Mouse (Mus musculus): ENCODE results near the gene Ssbp4. TPM values are rescaled to one million over a fixed set of nuclear protein-coding genes. Genes with fewer than 3 reads are reported as not detected.

Gene Ssbp4
- polyA plus RNA-seq, 1 experiment: 50.7 TPM

GRCm38 (mm10) chr8:70601271-70601649 is 7.4 kb downstream of the Ssbp4 start:
- TF ChIP-seq POLR2A (IDR thresholded peaks at IDR 0.05; ENCODE audit: low read depth, low read length) (no peak), CTCF (IDR thresholded peaks at IDR 0.05; ENCODE audit: borderline replicate concordance, insufficient read depth, low read length) (no peak)
- H3K4me3 ChIP-seq (ENCODE audit: insufficient read depth, low read length): no peak overlapping the region
- peaks cover 5% of the 10 kb centered on the region; the same call in 1 of the 2 replicates for H3K4me1 ChIP-seq (ENCODE audit: control insufficient read depth, insufficient read depth, low read length)
- H3K27ac ChIP-seq (ENCODE audit: insufficient read depth, low read length): no peak overlapping the region

- no peak overlapping the region for H3K27ac ChIP-seq (ENCODE audit: insufficient read depth, low read length)
- H3K4me1 ChIP-seq (ENCODE audit: control insufficient read depth, insufficient read depth, low read length): peaks cover 5% of the 10 kb centered on the region; the same call in 1 of the 2 replicates
- TF ChIP-seq POLR2A (IDR thresholded peaks at IDR 0.05; ENCODE audit: low read depth, low read length): no peak
- no peak for TF ChIP-seq CTCF (IDR thresholded peaks at IDR 0.05; ENCODE audit: borderline replicate concordance, insufficient read depth, low read length)
- no peak overlapping the region for H3K4me3 ChIP-seq (ENCODE audit: insufficient read depth, low read length)
These were observed 8.0 kb downstream of the Ssbp4 start for GRCm38 (mm10) chr8:70600473-70601270.

- TF ChIP-seq POLR2A (IDR thresholded peaks at IDR 0.05; ENCODE audit: low read depth, low read length): no peak
- no peak for TF ChIP-seq CTCF (IDR thresholded peaks at IDR 0.05; ENCODE audit: borderline replicate concordance, insufficient read depth, low read length)
- Histone ChIP-seq H3K4me1 (ENCODE audit: control insufficient read depth, insufficient read depth, low read length) (peaks cover 5% of the 10 kb centered on the region; the same call in 1 of the 2 replicates), H3K4me3 (ENCODE audit: insufficient read depth, low read length) (no peak overlapping the region), H3K27ac (ENCODE audit: insufficient read depth, low read length) (no peak overlapping the region)
These were observed 9.0 kb downstream of the Ssbp4 start for GRCm38 (mm10) chr8:70599507-70600290.

GRCm38 (mm10) chr8:70598722-70599121 is 9.9 kb downstream of the Ssbp4 start:
- H3K4me3 ChIP-seq (ENCODE audit: insufficient read depth, low read length): no peak overlapping the region
- H3K27ac ChIP-seq (ENCODE audit: insufficient read depth, low read length): no peak overlapping the region
- TF ChIP-seq POLR2A (IDR thresholded peaks at IDR 0.05; ENCODE audit: low read depth, low read length): no peak
- TF ChIP-seq CTCF (IDR thresholded peaks at IDR 0.05; ENCODE audit: borderline replicate concordance, insufficient read depth, low read length): no peak
- peaks cover 5% of the 10 kb centered on the region; the same call in 1 of the 2 replicates for H3K4me1 ChIP-seq (ENCODE audit: control insufficient read depth, insufficient read depth, low read length)

GRCm38 (mm10) chr8:70598283-70598682 is 10.4 kb downstream of the Ssbp4 start:
- TF ChIP-seq POLR2A (IDR thresholded peaks at IDR 0.05; ENCODE audit: low read depth, low read length) (no peak), CTCF (IDR thresholded peaks at IDR 0.05; ENCODE audit: borderline replicate concordance, insufficient read depth, low read length) (peak; percentile 76; the same call in 1 of the 2 replicates)
- Histone ChIP-seq H3K4me1 (ENCODE audit: control insufficient read depth, insufficient read depth, low read length) (peaks cover 5% of the 10 kb centered on the region; the same call in 1 of the 2 replicates), H3K27ac (ENCODE audit: insufficient read depth, low read length) (no peak overlapping the region), H3K4me3 (ENCODE audit: insufficient read depth, low read length) (no peak overlapping the region)

GRCm38 (mm10) chr8:70597417-70598272 is 11.0 kb downstream of the Ssbp4 start:
- Histone ChIP-seq H3K4me3 (ENCODE audit: insufficient read depth, low read length) (no peak overlapping the region), H3K4me1 (ENCODE audit: control insufficient read depth, insufficient read depth, low read length) (peaks cover 5% of the 10 kb centered on the region; the same call in 1 of the 2 replicates), H3K27ac (ENCODE audit: insufficient read depth, low read length) (no peak overlapping the region)
- TF ChIP-seq POLR2A (IDR thresholded peaks at IDR 0.05; ENCODE audit: low read depth, low read length): no peak
- no peak for TF ChIP-seq CTCF (IDR thresholded peaks at IDR 0.05; ENCODE audit: borderline replicate concordance, insufficient read depth, low read length)

GRCm38 (mm10) chr8:70596775-70597416 is 11.8 kb downstream of the Ssbp4 start:
- TF ChIP-seq CTCF (IDR thresholded peaks at IDR 0.05; ENCODE audit: borderline replicate concordance, insufficient read depth, low read length): no peak
- no peak for TF ChIP-seq POLR2A (IDR thresholded peaks at IDR 0.05; ENCODE audit: low read depth, low read length)
- H3K27ac ChIP-seq (ENCODE audit: insufficient read depth, low read length): no peak overlapping the region
- peaks cover 5% of the 10 kb centered on the region; the same call in 1 of the 2 replicates for H3K4me1 ChIP-seq (ENCODE audit: control insufficient read depth, insufficient read depth, low read length)
- H3K4me3 ChIP-seq (ENCODE audit: insufficient read depth, low read length): no peak overlapping the region

GRCm38 (mm10) chr8:70596216-70596615 is 12.5 kb downstream of the Ssbp4 start:
- no peak overlapping the region for H3K4me3 ChIP-seq (ENCODE audit: insufficient read depth, low read length)
- TF ChIP-seq CTCF (IDR thresholded peaks at IDR 0.05; ENCODE audit: borderline replicate concordance, insufficient read depth, low read length) (no peak), POLR2A (IDR thresholded peaks at IDR 0.05; ENCODE audit: low read depth, low read length) (no peak)
- H3K27ac ChIP-seq (ENCODE audit: insufficient read depth, low read length): no peak overlapping the region
- H3K4me1 ChIP-seq (ENCODE audit: control insufficient read depth, insufficient read depth, low read length): peaks cover 5% of the 10 kb centered on the region; the same call in 1 of the 2 replicates

GRCm38 (mm10) chr8:70595811-70596210 is 12.9 kb downstream of the Ssbp4 start:
- no peak overlapping the region for H3K27ac ChIP-seq (ENCODE audit: insufficient read depth, low read length)
- peaks cover 3% of the 10 kb centered on the region; the same call in 1 of the 2 replicates for H3K4me1 ChIP-seq (ENCODE audit: control insufficient read depth, insufficient read depth, low read length)
- no peak overlapping the region for H3K4me3 ChIP-seq (ENCODE audit: insufficient read depth, low read length)
- TF ChIP-seq POLR2A (IDR thresholded peaks at IDR 0.05; ENCODE audit: low read depth, low read length) (no peak), CTCF (IDR thresholded peaks at IDR 0.05; ENCODE audit: borderline replicate concordance, insufficient read depth, low read length) (no peak)
